Mouse (Mus musculus): ENCODE results near the gene Gsta2.
"Not testable (repeated sequence)": the region's sequence is repeated elsewhere in the genome, so short reads cannot be mapped to it uniquely, and the experiment has no call there.

Gsta2 gene

GRCm38 (mm10) chr9:78365850-78366544 is 10.4 kb upstream of the Gsta2 start:
- DNase-seq (ENCODE audit: low spot score in 2 of 2) = no peak

- no peak for DNase-seq (ENCODE audit: low spot score in 2 of 2)
Observed at GRCm38 (mm10) chr9:78364701-78365100, 9.1 kb upstream of the Gsta2 start.

GRCm38 (mm10) chr9:78363374-78363773 is 7.8 kb upstream of the Gsta2 start:
- no peak for DNase-seq (ENCODE audit: low spot score in 2 of 2)

- no peak for DNase-seq (ENCODE audit: low spot score in 2 of 2)
Observed at GRCm38 (mm10) chr9:78360484-78360872, 4.9 kb upstream of the Gsta2 start.

GRCm38 (mm10) chr9:78359750-78360483 is 4.3 kb upstream of the Gsta2 start:
- no peak for DNase-seq (ENCODE audit: low spot score in 2 of 2)

GRCm38 (mm10) chr9:78358053-78358452 is 2.5 kb upstream of the Gsta2 start:
- peak; percentile 31 to 61 for DNase-seq (ENCODE audit: low spot score in 2 of 2)

GRCm38 (mm10) chr9:78354665-78355578 is 666 bp downstream of the Gsta2 start:
- DNase-seq (ENCODE audit: low spot score in 2 of 2) = no peak

- DNase-seq (ENCODE audit: low spot score in 2 of 2) = no peak
Observed at GRCm38 (mm10) chr9:78351504-78352220, 3.9 kb downstream of the Gsta2 start.

GRCm38 (mm10) chr9:78350007-78350406 is 5.6 kb downstream of the Gsta2 start:
- not testable (repeated sequence) for DNase-seq (ENCODE audit: low spot score in 2 of 2)

- not testable (repeated sequence) for DNase-seq (ENCODE audit: low spot score in 2 of 2)
Observed at GRCm38 (mm10) chr9:78349141-78349540, 6.4 kb downstream of the Gsta2 start.

GRCm38 (mm10) chr9:78348206-78349004 is 7.2 kb downstream of the Gsta2 start:
- DNase-seq (ENCODE audit: low spot score in 2 of 2) = not testable (repeated sequence)

- no peak for DNase-seq (ENCODE audit: low spot score in 2 of 2)
Observed at GRCm38 (mm10) chr9:78347004-78347403, 8.6 kb downstream of the Gsta2 start.

GRCm38 (mm10) chr9:78345235-78345634 is 10.4 kb downstream of the Gsta2 start:
- not testable (repeated sequence) for DNase-seq (ENCODE audit: low spot score in 2 of 2)

- not testable (repeated sequence) for DNase-seq (ENCODE audit: low spot score in 2 of 2)
Observed at GRCm38 (mm10) chr9:78343055-78343454, 12.5 kb downstream of the Gsta2 start.

GRCm38 (mm10) chr9:78342494-78342893 is 13.1 kb downstream of the Gsta2 start:
- DNase-seq (ENCODE audit: low spot score in 2 of 2) = not testable (repeated sequence)

GRCm38 (mm10) chr9:78340324-78340723 is 15.3 kb downstream of the Gsta2 start:
- peak; percentile 22 to 47 for DNase-seq (ENCODE audit: low spot score in 2 of 2)

GRCm38 (mm10) chr9:78337050-78337449 is 18.5 kb downstream of the Gsta2 start:
- not testable (repeated sequence) for DNase-seq (ENCODE audit: low spot score in 2 of 2)

- DNase-seq (ENCODE audit: low spot score in 2 of 2) = not testable (repeated sequence)
Observed at GRCm38 (mm10) chr9:78327289-78327688, 28.3 kb downstream of the Gsta2 start, which contains the start of gene Omt2b. Gene Omt2b, plus strand, starts transcription at chr9:78327589.

GRCm38 (mm10) chr9:78319499-78319898 is 36.1 kb downstream of the Gsta2 start:
- DNase-seq (ENCODE audit: low spot score in 2 of 2) = no peak

- no peak for DNase-seq (ENCODE audit: low spot score in 2 of 2)
Observed at GRCm38 (mm10) chr9:78314696-78315095, 40.9 kb downstream of the Gsta2 start, which contains the start of gene Omt2a. Gene Omt2a, minus strand, starts transcription at chr9:78314796.

Measured in right cerebral cortex, postnatal 10 days (tissue).